Mouse (Mus musculus) frontal cortex, adult 2 months (tissue): ENCODE results near the gene Parp14. TPM values are rescaled to one million over a fixed set of nuclear protein-coding genes. Genes with fewer than 3 reads are reported as not detected.

Source experiments
- DNase-seq, 2 experiments: peaks; one replicate each; pipeline ENCODE4 v3.0.0; 2022; ENCODE audit warnings: low spot score in 1 of 2; ENCODE audit errors: extremely low spot score in 1 of 2
- polyA plus RNA-seq: library from polyadenylated mRNA; depleted of rRNA; stranded (reverse); fragments of >200 nt; gene quantifications from 2 replicates; pipeline ENCODE4 v1.2.3, GENCODE M21; 2012; rRNA removed

Gene Parp14
- polyA plus RNA-seq, 1 experiment: 2.1 TPM

DNA sequence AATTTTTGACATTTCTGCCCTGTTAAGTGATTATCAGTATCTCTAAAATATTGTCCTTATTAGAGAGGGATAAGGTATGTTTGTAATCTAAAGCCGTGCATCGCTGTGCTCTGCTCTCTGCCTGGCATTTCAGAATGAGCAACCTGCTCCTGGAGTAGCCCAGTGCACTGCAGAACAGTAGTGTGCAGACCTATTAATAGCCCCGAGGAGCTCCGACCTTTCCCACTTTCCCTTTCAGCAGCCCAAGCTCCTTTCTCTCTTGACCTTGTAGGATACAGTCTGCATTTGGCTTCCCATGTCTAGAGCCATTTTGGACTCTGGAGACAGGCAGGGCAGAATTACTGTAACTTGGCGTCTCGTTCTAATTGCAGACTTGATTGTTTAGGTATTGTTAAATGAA, 83.0 kb downstream of the Parp14 start:
- no peak for DNase-seq

DNA sequence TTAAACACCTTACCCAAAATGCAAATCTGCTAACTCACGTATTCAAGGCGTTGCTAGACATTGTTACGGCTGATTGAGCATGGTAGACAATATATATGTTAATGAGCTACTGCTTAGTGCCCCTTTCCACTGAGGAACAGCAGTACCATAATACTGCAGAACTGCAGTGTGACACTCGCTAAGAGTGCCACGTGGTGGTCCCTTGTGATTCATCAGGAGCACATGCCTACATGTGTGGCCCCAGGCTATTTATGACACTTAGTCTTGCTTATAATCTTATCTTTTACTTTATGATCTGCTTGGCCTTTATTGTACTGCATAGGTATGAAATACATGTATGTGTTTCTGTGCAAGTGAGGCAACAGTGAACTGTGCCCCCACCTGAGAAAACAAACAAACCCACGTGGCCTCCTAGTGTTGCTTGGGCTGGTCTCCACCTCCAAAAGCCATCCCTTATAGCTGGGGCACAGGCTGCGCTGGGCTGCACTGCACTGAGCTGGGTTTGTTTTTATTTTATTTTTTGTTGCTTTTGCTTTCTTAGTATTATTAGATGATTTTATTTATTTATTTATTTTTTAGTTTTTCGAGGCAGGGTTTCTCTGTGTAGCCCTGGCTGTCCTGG, 83.7 kb downstream of the Parp14 start:
- DNase-seq: no peak

DNA sequence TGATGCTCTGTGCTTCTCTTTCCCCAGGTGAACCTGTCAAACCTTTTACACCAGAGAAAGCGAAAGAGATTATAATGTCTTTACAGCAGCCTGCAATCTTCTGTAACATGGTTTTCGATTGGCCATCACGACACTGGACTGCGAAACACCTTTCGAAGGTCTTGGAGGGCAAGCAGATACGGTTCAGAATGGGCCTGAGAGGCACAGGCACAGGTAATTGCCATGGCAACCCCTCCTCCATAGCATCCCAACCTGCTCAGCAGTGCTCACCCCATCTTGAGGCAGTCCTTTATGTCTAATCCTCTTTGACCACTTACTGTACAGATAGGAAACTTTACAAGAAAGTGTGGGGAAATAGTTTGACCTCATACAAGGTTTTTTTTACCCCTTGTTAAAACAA, 84.2 kb downstream of the Parp14 start:
- DNase-seq: no peak

DNA sequence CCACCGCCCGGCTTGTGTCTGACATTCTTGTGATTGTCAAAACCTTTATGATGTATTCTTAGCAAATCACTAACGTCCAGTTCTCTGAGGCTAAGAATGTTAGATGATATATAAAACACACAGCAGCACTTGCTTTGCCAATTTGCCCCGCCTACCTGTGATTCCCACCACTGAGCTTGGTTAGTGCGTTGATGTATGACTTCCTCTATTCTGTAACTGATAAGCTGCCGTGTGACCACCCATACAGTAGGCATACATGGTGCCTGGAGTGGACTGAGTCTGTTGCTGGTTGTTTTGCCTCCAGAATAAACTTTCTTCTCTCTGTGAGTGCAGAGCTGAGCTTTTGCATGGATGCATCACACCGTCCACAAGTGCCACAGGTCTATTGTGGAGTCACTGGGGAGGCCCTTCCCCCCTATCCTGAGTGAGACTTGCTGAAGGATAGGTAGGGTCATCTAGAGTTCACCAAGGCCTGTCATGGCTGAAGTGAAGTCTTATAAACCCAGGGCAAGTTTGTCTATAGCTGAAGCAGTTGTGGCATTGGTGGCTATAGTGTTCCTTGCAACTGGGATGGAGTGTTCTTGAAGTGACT, 87.1 kb downstream of the Parp14 start:
- no peak for DNase-seq

DNA sequence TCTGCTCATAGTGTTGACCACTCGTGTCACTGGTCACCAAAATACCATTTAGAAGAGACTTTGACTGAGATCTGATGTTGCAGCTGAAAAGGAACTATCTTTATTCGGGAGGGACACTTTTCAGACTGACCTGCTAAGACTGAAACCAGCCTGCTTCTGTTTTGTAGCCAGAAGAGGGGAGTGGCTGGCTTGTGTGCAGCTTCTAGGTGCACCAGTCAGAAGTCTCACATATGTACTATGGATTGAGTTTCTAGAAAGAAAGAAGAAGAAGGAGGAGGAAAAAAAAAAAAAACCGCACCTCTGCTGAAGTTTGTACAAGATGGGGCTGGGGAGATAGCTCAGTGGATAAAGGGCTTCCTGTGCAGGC, 88.2 kb downstream of the Parp14 start:
- no peak for DNase-seq

Other genes starting within 250 kb of the Parp14 start
- gene Dirc2, start 102.2 kb downstream of the Parp14 start, polyA plus RNA-seq: 56.0 and 60.0 TPM in 2 replicates
- 5.9 and 6.5 TPM in 2 replicates for gene Hspbap1, start 101.2 kb downstream of the Parp14 start, polyA plus RNA-seq
- 3.8 and 4.5 TPM in 2 replicates for gene Parp9, start 66.9 kb upstream of the Parp14 start, polyA plus RNA-seq
- gene Dtx3l, start 67.6 kb upstream of the Parp14 start, polyA plus RNA-seq: 3.0 TPM in 2 replicates
- gene Kpna1, start 107.2 kb upstream of the Parp14 start, polyA plus RNA-seq: 44.0 and 48.2 TPM in 2 replicates
- 5.0 and 5.4 TPM in 2 replicates for gene Wdr5b, start 169.6 kb upstream of the Parp14 start, polyA plus RNA-seq
- gene Fam162a, start 200.1 kb upstream of the Parp14 start, polyA plus RNA-seq: 99.7 and 111 TPM in 2 replicates
- gene Ccdc58, start 200.1 kb upstream of the Parp14 start, polyA plus RNA-seq: 21.4 and 26.9 TPM in 2 replicates